Mouse (Mus musculus) liver, postnatal 0 days (tissue): Measurements from ENCODE around the gene Smarcb1.

Source experiments
- CTCF ChIP-seq: sonication (generic); IDR thresholded peaks from 2 replicates; pipeline ENCODE4 v1.5.1; 2016; ENCODE audit warnings: antibody characterized with exemption, low read depth
- EP300 ChIP-seq: IDR thresholded peaks from 2 replicates; pipeline ENCODE4 v1.6.1; 2016; ENCODE audit warnings: antibody characterized with exemption, low read depth, mild to moderate bottlenecking

- TF ChIP-seq CTCF (no peak), EP300 (no peak)
Observed at GRCm38 (mm10) chr10:75919026-75919425, 2.4 kb downstream of the Smarcb1 start.
